Mouse (Mus musculus) intestine, embryonic 14.5 days (tissue): ENCODE measurements around the gene Fthl17c. TPM values are rescaled to one million over a fixed set of nuclear protein-coding genes. Genes with fewer than 3 reads are reported as not detected.

Experiments
- polyA plus RNA-seq: library from polyadenylated mRNA; unstranded; fragments of >200 nt; fragmentation: Nextera tagmentation; extraction: Ambion mirVana; gene quantifications from 2 replicates; pipeline ENCODE4 v1.2.1, GENCODE M21; 2014

Fthl17c gene
- polyA plus RNA-seq, 1 experiment from 2014 or later = not detected

Other genes with a start within 250 kb of the Fthl17c start
- not detected in 2 replicates for gene Ssx9, start 228.1 kb downstream of the Fthl17c start, polyA plus RNA-seq
- gene Ssxb5, start 172.9 kb downstream of the Fthl17c start, polyA plus RNA-seq = not detected in 2 replicates
- not detected in 2 replicates for gene Gm6592, start 132.6 kb downstream of the Fthl17c start, polyA plus RNA-seq
- not detected in 2 replicates for gene Gm5751, start 102.3 kb downstream of the Fthl17c start, polyA plus RNA-seq
- 3.8 and 4.1 TPM in 2 replicates for gene B630019K06Rik, start 84.2 kb downstream of the Fthl17c start, polyA plus RNA-seq
- gene Fthl17b, start 13.6 kb downstream of the Fthl17c start, polyA plus RNA-seq = not detected in 2 replicates
- gene Fthl17d, start 10.2 kb upstream of the Fthl17c start, polyA plus RNA-seq = not detected in 2 replicates
- gene Fthl17e, start 56.9 kb upstream of the Fthl17c start, polyA plus RNA-seq = not detected in 2 replicates
- not detected in 2 replicates for gene Fthl17f, start 86.5 kb upstream of the Fthl17c start, polyA plus RNA-seq
- gene 4930402K13Rik, start 128.0 kb upstream of the Fthl17c start, polyA plus RNA-seq = not detected in 2 replicates
- 0.70 and 0.87 TPM in 2 replicates for gene Lancl3, start 223.3 kb upstream of the Fthl17c start, polyA plus RNA-seq